Mouse (Mus musculus) kidney, postnatal 10 days (tissue): ENCODE data around the gene Ccn1.

Experiments
- DNase-seq: peaks from one replicate; pipeline ENCODE4 v3.0.0; 2021; ENCODE audit warnings: mixed read lengths

Ccn1 gene

DNA sequence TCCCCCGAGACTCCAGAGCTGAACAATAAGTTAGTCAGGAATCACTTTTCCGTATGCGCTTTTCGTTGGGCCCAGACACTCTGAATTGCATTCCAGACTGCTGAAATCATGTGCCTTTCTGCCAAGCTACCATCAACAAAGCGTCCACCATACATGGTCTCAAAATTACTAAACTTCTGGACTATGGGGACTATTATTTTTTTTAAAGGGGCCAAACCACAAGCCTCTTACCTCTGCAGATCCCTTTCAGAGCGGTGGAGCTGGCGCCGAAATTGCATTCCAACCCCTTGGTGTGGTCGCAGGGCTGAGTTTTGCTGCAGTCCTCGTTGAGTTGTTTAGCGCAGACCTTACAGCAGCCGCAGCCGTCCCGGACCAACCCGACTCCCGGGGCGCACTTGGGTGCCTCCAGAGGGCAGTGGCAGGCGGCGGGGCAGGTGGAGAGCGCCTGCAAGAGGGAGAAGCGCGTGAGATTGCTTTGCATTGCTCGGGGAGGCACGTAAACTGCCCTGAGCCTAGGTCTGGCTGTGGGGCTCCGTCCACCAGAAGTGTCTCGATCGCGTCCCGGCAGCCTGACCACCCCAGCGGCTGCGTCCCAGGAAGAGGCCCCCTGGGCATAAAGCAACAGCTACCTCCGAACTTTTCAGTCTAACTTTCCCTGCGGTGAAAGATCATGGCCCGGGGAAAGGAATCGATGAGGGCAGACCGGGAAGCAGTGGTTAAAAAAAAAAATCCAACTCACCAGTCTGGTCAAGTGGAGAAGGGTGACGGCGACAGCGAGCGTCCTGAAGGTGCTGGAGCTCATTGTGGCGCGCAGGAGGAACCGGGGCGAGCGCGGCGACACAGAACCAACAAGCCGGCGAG, 560 bp downstream of the Ccn1 start:
- DNase-seq = peak; percentile 85

DNA sequence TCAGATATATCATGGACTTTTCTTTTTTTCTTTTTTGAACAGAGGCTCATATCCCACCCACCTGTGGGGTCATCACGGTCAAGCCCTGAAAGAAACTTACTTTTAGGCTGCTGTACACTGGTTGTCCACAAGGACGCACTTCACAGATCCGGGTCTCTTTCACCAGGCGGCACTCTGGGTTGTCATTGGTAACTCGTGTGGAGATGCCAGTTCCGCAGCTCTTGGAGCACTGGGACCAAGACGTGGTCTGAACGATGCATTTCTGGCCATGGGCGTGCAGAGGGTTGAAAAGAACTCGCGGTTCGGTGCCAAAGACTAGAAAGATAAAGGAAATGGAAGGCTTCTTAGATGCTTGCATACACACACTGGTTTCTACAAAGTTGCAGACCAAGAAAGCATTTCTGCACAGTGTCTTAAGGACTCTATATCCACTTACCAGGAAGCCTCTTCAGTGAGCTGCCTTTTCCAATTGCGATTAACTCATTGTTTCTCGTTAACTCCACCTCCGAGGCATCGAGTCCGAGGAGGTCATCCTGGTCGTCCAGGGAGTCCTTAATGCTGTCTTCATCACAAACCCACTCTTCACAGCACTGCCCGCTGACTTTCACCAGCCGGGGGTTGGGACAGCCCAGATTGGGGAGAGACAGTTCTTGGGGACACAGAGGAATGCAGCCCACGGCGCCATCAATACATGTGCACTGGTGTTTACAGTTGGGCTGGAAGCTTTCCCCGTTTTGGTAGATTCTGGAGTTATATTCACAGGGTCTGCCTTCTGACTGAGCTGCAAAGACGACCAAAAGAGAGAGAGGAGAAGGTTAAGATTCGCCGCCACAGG, 1.5 kb downstream of the Ccn1 start:
- DNase-seq = peak; percentile 52

DNA sequence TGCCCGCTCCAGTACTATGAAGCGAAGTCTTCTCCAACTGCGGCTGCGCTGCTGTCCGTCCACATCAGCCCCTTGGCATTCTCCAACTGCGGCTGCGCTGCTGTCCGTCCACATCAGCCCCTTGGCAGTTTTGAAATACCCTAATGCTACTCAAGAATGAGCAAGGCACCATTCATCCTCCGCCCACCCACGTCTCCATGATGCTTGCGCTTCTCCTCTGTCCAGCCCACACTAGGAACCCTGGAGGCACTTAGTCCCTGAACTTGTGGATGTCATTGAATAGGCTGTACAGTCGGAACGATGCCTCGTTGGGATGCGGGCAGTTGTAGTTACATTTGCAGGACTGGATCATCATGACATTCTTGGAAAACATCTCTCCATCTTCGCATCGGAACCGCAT, 2.4 kb downstream of the Ccn1 start:
- no peak for DNase-seq

DNA sequence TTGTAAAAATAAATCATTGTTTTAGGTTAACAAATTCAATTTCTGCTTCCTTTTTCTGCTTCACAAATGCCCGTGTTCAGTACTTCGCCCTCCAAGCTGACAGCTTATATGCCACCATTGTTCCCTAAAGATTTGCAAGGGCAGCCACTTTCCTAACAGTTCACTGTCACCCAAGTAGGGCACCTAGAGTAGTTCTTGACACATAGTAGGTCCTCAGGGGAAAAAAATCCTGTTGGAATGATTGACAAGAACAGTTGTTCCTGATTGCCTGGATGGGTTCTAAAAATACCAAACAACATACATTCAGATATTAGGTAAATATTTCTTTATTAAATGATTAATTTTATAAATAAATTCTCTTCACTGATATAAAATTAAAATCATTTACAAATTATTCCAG, 3.1 kb downstream of the Ccn1 start:
- DNase-seq = no peak

DNA sequence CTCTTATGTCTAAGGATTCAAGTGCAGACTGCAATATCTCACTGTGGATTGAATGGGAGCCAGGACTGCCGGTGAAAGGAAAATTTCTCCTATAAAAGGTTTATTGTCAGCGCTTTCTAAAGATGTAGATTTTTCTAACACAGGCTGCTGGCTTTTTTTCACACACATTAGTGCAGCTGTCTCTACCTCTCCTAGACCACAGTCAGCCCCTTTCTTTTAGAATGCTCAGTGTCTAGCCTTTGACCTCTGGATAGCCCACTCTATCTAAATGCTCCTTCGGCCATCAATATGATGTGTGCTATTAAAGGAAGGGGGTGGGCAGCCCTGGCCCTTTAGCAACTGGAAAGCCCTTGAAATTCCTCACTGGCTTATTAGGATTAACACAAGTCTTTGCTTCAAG, 3.8 kb downstream of the Ccn1 start:
- no peak for DNase-seq

DNA sequence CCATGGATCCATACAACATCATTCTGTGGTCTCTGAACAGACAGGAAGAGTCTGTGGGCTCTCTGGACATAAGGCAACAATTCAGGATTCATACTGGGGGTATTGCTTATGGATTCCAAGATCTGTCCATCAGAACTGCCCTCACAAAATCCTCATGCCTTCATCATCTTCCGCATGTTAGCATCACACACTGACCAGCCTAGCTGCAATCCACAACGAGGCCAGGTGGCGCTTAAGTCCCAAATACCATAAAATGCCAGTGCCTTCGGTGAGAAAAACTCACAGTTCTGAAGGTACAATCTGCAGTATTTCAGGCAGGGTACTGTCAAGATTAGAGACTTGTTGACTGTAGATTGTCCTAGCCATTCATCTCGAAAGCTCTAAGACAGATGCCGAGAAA, 4.3 kb downstream of the Ccn1 start:
- no peak for DNase-seq

DNA sequence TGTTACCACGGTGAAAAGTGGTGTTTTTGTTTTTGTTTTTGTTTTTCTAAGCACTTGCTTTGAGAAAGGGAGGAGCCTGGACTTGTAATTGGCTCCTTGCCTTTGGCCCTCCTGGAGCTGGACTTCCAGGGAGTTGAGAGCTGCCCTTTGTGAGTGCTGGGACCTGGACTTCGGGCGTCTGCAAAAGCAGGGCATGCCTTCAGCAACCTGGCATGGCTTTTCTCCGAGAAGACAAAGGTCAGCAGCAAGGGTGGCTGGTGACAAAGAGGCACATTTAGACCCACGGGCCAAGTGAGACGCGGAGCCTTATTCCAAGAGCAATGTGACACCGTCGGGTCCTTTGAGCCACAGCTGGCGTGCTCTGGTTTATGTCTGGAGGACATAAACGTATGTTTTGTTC, 6.9 kb downstream of the Ccn1 start:
- no peak for DNase-seq

DNA sequence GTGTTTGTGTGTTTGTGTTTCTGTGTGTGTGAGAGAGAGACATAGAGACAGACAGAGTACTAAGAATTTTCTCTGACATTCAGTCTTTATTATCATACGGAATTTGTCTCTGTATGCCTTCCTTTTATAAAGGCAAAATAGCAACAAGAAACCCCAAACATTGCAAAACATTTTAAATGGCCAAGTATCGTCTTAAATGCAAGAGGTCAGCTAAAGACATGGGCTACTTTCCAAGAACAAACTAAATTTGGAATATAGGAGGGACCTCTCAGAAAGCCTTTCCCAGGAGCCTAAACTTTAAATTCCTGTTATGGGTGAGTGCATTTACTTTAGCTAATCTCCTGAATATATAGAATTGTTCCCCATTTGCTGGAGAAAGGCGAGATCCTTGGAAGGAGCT, 7.9 kb downstream of the Ccn1 start:
- no peak for DNase-seq

DNA sequence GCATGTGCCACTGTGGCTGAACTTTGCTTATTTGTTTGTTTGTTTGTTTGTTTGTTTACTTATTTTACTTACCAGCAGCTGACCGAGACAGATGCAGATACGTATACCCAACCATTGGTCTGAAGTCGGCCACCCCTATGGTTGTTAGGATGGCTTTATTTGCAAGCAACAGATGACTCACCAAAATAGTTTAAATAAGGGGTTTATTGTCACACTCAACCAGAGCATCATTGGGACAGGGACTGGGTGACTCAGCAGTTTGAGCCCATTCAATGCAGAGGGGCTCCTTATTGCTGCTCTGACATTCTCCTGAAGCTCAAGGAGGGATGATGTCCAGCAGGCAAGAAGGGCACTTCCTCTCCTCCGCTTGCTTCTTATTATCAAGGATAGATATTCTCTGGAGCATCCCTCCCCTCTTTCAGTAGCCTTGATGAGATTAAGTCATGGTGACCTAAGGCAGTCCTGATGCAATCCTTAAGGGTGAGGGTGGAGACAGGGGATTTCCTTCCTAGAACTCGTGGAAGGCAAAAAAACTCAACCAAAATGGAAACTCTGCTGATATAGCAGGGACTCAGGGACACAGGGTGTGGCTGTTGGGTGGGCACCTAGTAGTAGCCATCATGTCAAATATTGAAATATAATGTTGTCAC, 8.6 kb downstream of the Ccn1 start:
- DNase-seq = no peak

DNA sequence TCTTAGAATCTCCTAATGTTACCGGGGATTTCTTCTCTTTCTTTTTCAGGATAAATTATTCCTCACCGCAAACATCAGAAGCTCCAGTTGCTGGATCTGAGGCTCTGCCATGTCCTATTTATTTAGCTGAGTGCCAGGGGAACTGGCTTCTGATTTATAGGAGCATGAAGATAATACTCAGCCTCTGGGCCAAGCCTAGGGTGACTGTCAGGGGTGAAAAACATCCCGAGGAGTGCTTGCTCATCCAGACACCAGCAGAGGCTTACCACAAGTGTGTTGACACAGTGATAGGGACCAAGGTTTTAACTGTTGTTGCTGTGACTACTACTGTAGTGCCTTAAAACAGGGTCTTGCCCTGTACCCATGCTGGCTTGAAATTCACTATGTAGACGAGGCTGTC, 9.2 kb downstream of the Ccn1 start:
- DNase-seq = no peak

DNA sequence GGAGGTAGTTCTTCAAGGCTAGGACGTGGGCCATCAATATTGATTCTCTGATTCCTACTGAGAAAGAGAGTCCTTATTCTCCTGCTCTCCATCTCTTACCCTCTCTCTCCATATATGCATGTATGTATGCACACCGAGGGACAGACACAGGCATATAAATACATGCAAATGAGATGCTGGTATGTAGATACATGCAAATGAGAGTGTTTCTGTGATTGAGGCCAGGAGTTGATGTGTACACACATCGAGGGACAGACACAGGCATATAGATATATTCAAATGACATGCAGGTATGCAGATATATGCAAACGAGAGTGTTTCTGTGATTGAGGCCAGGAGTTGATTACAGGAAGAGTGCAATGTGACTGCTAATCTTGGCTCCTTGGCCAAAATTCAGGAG, 9.6 kb downstream of the Ccn1 start:
- no peak for DNase-seq

DNA sequence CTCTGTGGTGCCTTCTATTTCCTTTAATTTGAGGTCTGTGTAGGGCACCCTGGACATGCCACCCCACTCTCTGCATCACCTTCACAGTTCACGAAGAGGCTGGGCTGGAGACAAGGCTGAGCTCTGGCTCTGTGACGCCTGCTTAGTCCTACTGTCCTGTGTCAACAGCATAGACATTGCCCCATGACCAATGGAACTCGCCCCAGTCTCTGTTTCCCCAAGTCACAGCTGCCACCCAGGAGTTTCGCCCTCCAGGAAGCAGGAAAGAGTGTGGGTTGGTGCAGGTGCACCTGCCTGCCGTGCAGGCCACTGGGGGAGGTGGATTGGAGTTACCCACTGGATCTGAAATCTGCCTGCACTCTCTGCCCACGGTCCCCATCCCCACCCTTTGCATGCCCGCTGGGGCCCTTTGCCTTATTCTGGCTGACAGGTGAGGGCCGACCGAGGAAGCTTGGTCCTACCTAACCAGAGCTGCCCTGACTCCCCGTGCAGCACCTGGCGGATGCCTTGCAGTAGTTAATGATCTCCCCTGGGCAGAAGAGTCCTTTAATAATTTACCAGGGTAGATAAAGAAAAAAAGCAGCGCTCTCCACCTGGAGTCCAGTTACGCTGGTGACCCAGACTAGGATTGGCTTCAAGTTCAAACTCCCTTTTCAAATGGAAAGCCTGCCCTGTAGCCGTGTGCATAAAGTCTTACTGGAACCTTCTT, 15.6 kb downstream of the Ccn1 start:
- DNase-seq = peak; percentile 60

DNA sequence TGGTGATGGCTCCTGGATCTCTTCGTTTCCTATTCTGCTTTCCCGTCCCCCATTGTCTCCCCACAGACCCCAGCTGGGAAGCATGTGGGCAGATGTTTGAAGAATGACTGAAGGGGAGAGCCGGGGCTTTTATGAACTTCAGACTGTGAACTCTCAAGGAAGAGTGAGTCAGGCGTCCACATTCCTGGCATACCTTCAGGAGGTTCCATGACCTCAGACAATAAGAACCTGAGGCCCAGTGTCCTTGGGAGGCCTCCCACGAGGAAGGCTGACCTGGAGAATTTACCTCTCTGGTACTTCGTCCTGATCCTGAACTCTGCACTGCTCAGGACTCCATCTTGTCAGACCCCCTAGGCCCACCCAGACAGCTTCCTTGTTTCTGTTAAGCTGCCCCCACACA, 16.9 kb downstream of the Ccn1 start:
- DNase-seq = peak; percentile 68

DNA sequence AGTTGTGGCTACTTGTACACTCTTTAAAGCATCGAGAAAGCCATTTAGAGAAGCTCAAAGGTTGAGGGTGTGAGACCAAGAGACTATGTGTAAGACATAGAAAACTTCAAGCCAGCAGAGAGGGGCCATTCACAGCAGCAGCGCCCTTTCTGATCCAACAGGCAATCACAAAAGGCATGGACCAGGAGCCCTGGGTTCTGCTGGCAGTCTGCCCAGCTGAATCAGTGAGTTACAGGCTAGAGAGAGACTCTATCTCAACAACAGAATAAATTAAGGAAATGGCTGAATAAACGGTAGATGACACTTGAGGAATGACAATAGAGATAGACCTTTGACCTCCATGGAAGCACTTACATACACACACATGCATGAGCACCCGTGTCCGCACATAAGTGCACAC, 21.1 kb downstream of the Ccn1 start:
- no peak for DNase-seq

DNA sequence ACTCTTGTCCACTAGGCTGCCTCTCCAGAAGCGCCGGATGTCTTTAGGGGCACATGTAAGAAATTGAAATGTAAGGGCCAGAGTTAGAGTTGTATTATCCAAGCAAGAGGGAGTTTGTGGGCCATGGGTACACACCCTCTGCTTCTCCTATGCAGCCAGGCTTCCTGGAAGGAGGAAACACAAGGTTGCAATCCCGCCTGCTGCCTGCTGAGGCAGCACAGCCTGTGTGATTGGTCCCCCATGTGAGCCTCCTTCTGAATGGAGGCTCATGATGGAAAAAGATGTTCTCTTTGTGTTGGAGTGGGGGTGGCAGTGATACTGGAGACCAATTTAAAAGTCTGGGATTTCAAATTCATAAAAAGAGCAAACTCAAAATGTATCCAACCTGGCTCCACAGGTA, 22.0 kb downstream of the Ccn1 start:
- peak; percentile 63 for DNase-seq

DNA sequence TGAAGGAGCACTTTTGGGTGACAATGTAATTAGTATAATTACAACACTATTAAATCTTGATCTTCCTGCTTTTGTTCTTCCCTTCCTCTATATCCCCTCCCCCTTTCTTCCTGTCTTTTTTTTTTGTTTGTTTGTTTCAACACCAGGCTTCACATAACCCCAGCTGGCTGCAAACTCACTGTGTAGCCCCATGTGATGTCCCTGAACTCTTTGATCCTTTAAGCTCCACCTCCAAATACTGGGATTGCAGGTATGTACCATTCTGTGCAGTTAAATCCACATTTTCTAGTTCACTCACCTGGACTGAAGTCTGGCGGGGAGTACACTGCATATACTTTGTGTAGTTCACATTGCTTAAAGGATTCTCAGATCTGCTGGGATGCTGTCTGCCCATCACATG, 23.7 kb downstream of the Ccn1 start:
- DNase-seq = no peak

DNA sequence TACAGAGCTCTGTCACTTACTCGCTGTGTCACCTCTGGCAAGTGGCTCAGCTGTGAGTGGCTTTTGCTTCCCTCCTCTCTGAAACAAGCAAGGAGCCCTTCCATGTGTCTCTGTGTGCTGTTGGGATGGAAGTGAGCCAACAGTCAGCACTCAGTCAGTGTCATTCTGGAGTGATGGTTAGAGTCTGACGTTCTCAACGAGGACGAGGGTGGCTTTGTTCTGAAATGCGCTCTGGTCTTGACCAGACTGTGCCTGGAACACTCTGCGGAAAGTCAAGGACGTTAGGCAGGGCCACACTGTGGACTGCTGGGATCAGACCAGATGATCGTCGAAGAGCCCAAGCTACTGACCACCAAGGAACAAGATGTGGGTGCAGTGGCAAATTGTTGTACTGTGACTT, 24.2 kb downstream of the Ccn1 start:
- DNase-seq = no peak

DNA sequence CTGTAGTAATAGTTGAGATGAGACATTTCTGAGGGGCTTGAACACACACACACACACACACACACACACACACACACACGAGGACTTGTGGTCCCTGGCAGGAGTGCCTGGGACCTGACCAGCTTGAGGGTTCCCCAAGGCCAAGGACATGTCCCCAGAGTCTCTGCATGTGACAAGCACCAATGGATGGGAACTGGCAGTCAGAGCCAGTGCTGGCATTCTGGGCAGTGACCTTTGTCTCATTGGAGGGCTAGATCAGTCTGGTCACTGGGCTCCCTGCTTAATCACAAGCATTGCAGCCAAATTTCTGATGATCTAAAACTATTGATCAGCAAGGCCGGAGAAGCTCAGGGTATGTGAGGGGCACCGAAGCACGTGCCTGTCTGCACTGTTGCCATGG, 25.0 kb downstream of the Ccn1 start:
- DNase-seq = no peak

DNA sequence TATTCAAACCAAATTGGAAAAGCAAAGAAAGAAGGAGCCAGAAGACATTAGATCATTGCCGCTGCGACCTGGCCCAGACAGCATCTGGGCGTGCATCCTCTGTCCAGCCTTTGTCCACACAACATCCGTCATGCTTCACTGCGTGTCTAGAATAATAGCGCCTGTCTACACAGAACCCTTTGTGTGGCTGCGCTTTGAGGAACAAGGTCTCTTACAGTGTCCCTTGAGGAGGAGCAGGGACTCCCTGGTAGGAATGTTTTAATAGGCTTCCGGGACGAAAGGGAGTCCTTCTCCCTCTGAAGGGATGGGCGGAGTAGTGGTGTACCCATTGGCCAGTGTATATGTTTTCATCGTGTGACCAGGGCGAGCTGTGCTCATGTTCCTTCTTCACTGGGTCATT, 26.7 kb downstream of the Ccn1 start:
- DNase-seq = no peak

DNA sequence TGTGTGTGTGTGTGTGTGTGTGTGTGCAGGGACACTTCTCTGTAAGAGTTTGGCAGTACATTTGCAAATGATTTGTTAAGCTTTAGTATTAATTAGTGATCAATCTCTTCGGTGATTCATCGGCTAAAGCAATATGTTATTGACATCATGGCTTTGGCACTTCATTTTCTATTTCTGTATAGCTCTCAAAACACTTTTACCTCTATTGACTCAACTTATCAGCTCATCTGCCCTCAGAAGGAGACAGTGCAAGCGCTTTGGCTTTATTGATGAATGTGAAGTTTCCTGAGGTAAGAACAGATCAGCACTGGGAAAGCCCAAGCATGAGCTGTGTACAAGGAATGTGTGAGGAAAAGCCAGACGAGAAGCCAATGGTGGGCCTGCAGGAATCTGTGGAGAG, 28.6 kb downstream of the Ccn1 start:
- no peak for DNase-seq

DNA sequence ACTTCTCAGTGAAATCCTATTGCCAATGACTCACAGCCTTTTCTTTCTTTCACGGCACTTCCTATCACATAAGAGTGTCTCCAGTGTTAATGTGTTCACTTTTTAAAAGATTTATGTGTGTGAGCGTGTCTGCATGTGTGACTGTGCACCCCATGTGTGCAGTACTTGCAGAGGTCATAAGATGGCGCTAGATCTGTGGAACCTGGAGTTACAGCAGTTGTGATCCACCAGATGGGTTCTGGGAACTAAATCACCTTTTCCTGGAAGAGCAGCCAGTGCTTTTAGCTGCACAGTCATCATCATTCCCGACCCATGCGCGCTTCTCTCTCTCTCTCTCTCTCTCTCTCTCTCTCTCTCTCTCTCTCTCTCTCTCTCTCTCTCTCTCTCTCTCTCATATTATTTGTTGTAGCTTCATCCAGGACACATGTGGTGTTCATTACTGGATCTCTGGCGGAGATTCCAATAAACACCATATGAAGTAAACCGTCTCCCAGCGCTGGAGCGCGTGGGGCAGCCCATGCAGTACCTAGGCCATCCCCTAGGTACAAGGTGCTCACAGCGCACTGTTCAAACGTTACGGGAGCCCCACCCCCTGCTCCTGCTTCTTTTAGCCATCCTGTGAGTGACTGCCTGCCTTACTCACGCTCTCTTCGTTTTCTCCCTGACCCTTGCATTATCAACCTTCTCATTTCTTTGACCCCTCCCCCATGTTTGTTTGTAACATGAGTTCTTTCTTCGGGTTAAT, 30.0 kb downstream of the Ccn1 start:
- no peak for DNase-seq

DNA sequence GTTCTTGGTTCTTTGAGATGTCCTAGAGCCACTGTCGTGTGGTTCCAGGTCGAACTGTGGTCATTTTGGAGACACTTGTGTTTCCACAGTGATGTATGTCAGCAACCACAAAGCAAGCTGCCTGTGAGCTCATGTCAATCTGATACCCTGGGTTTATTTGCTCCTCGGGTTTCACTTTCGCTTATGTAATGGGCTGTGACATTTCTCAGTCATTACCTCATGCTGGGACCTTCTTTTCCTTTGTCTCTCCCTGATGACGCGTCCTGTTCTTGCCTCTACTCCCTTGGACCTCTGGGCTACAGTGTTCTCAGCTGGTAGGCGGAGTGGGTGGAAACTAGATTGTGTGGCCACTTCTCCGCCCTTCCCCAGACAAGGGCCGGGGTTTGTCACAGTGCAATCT, 31.5 kb downstream of the Ccn1 start:
- no peak for DNase-seq
